Mouse (Mus musculus) adrenal gland, postnatal 36 days (tissue): ENCODE results near the gene Cdc14a. TPM values are rescaled to one million over a fixed set of nuclear protein-coding genes. Genes with fewer than 3 reads are reported as not detected.
A peak's percentile ranks its signal among the peaks of the same experiment; 100 is the strongest.

ENCODE experiments used
- DNase-seq, 2 experiments: peaks; one replicate each; pipeline ENCODE4 v3.0.0; 2021; ENCODE audit warnings: mixed read lengths in 1 of 2
- long read RNA-seq, 2 experiments: library from polyadenylated mRNA; stranded (forward); transcript quantifications; one replicate each; pipeline ENCODE4 v2.0.0; 2021; ENCODE audit warnings: borderline sequencing depth in 2 of 2
- total RNA-seq, 2 experiments: library from RNA; stranded (reverse); gene quantifications; 2 replicates each; pipeline ENCODE4 v1.2.3; 2021

Gene Cdc14a
- 10 to 100 TPM in 1 of 2 experiments, 1 to 10 TPM in 1; 9.2 to 14.8 TPM for total RNA-seq
- long read RNA-seq, experiment 1, full-length matches to known transcripts = 4 of 6 reads
- long read RNA-seq, experiment 1, partial matches to known transcripts = 0 of 6 reads
- long read RNA-seq, experiment 1, other reads (novel, unspliced or antisense) = 2 of 6 reads
- long read RNA-seq, experiment 2, full-length matches to known transcripts = 1 of 2 reads
- long read RNA-seq, experiment 2, partial matches to known transcripts = 0 of 2 reads
- long read RNA-seq, experiment 2, other reads (novel, unspliced or antisense) = 1 of 2 reads

- DNase-seq = peak; percentile 88
Observed at GRCm38 (mm10) chr3:116423353-116424159, at the start of gene Cdc14a. TSS of gene Cdc14a (minus strand) at chr3:116424032.

- no peak for DNase-seq
Observed at GRCm38 (mm10) chr3:116465709-116466108, 41.9 kb upstream of the Cdc14a start.

- no peak for DNase-seq
Observed at GRCm38 (mm10) chr3:116464318-116464717, 40.5 kb upstream of the Cdc14a start.

GRCm38 (mm10) chr3:116461053-116461452 is 37.2 kb upstream of the Cdc14a start:
- no peak for DNase-seq

GRCm38 (mm10) chr3:116454529-116454928 is 30.7 kb upstream of the Cdc14a start:
- no peak for DNase-seq

GRCm38 (mm10) chr3:116450741-116451140 is 26.9 kb upstream of the Cdc14a start:
- no peak for DNase-seq

GRCm38 (mm10) chr3:116444327-116444726 is 20.5 kb upstream of the Cdc14a start:
- DNase-seq = no peak

GRCm38 (mm10) chr3:116442788-116443187 is 19.0 kb upstream of the Cdc14a start:
- DNase-seq = no peak

- DNase-seq = no peak
Observed at GRCm38 (mm10) chr3:116441518-116442205, 17.8 kb upstream of the Cdc14a start.

GRCm38 (mm10) chr3:116440066-116440997 is 16.5 kb upstream of the Cdc14a start:
- DNase-seq = no peak

GRCm38 (mm10) chr3:116436811-116437601 is 13.2 kb upstream of the Cdc14a start:
- no peak for DNase-seq

GRCm38 (mm10) chr3:116436113-116436512 is 12.3 kb upstream of the Cdc14a start:
- no peak for DNase-seq

GRCm38 (mm10) chr3:116434757-116435156 is 10.9 kb upstream of the Cdc14a start:
- DNase-seq = no peak

- DNase-seq = no peak
Observed at GRCm38 (mm10) chr3:116425901-116426300, 2.1 kb upstream of the Cdc14a start.

GRCm38 (mm10) chr3:116424973-116425284 is 1.1 kb upstream of the Cdc14a start:
- DNase-seq = peak; percentile 90 to 91

GRCm38 (mm10) chr3:116424160-116424972 is 534 bp upstream of the Cdc14a start:
- DNase-seq = peak in 1 of 2 experiments; percentile 24

GRCm38 (mm10) chr3:116422795-116423352 is 958 bp downstream of the Cdc14a start:
- peak; percentile 66 to 76 for DNase-seq

- DNase-seq = no peak
Observed at GRCm38 (mm10) chr3:116422074-116422473, 1.8 kb downstream of the Cdc14a start.

GRCm38 (mm10) chr3:116421121-116421520 is 2.7 kb downstream of the Cdc14a start:
- no peak for DNase-seq

- no peak for DNase-seq
Observed at GRCm38 (mm10) chr3:116419791-116420190, 4.0 kb downstream of the Cdc14a start.
